Mouse (Mus musculus) limb, embryonic 14.5 days (tissue): Measurements from ENCODE around the gene Gm45837. TPM values are rescaled to one million over a fixed set of nuclear protein-coding genes. Genes with fewer than 3 reads are reported as not detected.

Source experiments
- ATAC-seq: fragments of 200-750 bp; cut with Nextera tagmentation; 2 replicates; pipeline ENCODE4 v1.8.0; 2017; ENCODE audit warnings: low read depth, moderate number of reproducible peaks, moderate TSS enrichment; ENCODE audit not compliant: low FRiP score
- DNase-seq: peaks from one replicate; pipeline ENCODE4 v3.0.0-alpha.2; 2015; ENCODE audit warnings: low spot score
- H3K27ac ChIP-seq: fragments of 300-500 bp; sonication (generic); replicated peaks from 2 replicates; pipeline ENCODE4 v1.5.1; 2014; ENCODE audit warnings: low read depth, mild to moderate bottlenecking, low read length, moderate library complexity, mixed read lengths
- H3K27me3 ChIP-seq: fragments of 300-500 bp; sonication (generic); 2 replicates; pipeline ENCODE4 v1.6.1; 2014; ENCODE audit warnings: low read length, mixed read lengths; ENCODE audit not compliant: control insufficient read depth, insufficient read depth
- H3K36me3 ChIP-seq: fragments of 300-500 bp; sonication (generic); 2 replicates; pipeline ENCODE4 v1.6.1; 2014; ENCODE audit warnings: mild to moderate bottlenecking, low read length, moderate library complexity, mixed read lengths; ENCODE audit not compliant: control insufficient read depth, insufficient read depth
- H3K4me1 ChIP-seq: fragments of 300-500 bp; sonication (generic); 2 replicates; pipeline ENCODE4 v1.6.1; 2014; ENCODE audit warnings: antibody characterized with exemption, low read length, mixed read lengths; ENCODE audit not compliant: control insufficient read depth, insufficient read depth
- H3K4me2 ChIP-seq: fragments of 300-500 bp; sonication (generic); replicated peaks from 2 replicates; pipeline ENCODE4 v1.6.1; 2014; ENCODE audit warnings: low read depth, mild to moderate bottlenecking, low read length, moderate library complexity; ENCODE audit not compliant: severe bottlenecking
- H3K4me3 ChIP-seq: fragments of 300-500 bp; sonication (generic); replicated peaks from 2 replicates; pipeline ENCODE4 v1.5.1; 2014; ENCODE audit warnings: low read length
- H3K9ac ChIP-seq: fragments of 300-500 bp; sonication (generic); 2 replicates; pipeline ENCODE4 v1.6.1; 2014; ENCODE audit warnings: mild to moderate bottlenecking, low read depth, low read length, moderate library complexity; ENCODE audit not compliant: severe bottlenecking
- H3K9me3 ChIP-seq: fragments of 300-500 bp; sonication (generic); 2 replicates; pipeline ENCODE4 v1.6.1; 2016; ENCODE audit warnings: low read length; ENCODE audit not compliant: control insufficient read depth
- POLR2A ChIP-seq: fragments of 200-500 bp; IDR thresholded peaks from 2 replicates; pipeline ENCODE4 v1.8.0; 2012; ENCODE audit warnings: inconsistent platforms, mild to moderate bottlenecking, moderate library complexity, borderline replicate concordance; ENCODE audit not compliant: insufficient read depth, insufficient read length; ENCODE audit errors: extremely low read depth
- WGBS: fragments of 180-500 bp; shearing (Covaris S2); extraction: QIAGEN DNeasy Blood & Tissue Kit; methylation state at CpG from one replicate; pipeline ENCODE4 v1.1.7; 2014; 5-methylcytosine and 5-hydroxymethylcytosine counted together
- polyA plus RNA-seq, 2 experiments: library from polyadenylated mRNA; depleted of rRNA in 1 of 2; stranded (reverse) in 1 of 2; unstranded in 1 of 2; fragments of >200 nt; fragmentation: Nextera tagmentation in 1 of 2; extraction: Ambion mirVana in 1 of 2; gene quantifications; 2 replicates each; pipeline versions ENCODE4 v1.2.1 to v1.2.3; 2012 to 2014

Gm45837 gene
- polyA plus RNA-seq (2012; rRNA removed) (0.41 and 0.93 TPM in 2 replicates), polyA plus RNA-seq (2014; fragmentation: Nextera tagmentation; extraction: Ambion mirVana) (7.5 and 8.8 TPM in 2 replicates)

DNA sequence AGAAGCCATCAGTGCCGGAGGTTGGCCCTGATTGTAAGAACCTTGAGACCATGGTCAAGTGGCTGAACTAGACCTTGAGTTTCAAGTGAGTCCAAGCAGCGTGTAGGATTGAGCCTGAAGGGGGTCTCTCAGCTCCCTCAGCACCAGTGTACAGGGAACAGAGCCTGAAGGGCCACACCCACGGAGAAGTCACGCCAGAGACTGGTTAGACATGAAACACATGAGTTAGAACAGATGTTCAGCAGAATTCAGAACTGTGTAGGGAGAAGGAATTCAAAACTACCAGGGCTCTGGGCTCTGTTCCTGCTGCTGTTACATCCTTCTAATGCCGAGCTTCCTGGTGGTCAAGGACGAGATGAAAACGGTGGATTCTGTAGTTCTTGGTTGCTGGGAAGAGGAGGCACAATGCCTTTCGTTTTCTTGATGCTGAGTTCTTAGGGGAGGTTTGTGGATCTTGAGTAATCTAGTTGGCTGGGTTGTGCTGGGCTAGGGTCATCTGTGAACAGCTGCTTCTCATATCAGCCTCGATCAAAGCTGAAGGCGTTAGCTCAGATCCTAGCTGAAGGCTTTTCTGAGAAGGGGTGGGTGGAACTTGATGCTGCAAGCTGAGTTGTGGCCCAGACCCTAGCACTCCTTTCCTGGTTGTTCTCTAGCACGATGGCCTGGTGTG is at the start of gene Gm45837:
Gene Gm45837 (plus strand): TSS at position 620 of the 670 bp plus-strand sequence.
- Histone ChIP-seq H3K4me1 (no peaks in the 10 kb centered on the region), H3K36me3 (peaks cover 54% of the 10 kb centered on the region), H3K9me3 (no peaks in the 10 kb centered on the region), H3K9ac (no peak within 1 kb of the TSS), H3K27ac (peak within 1 kb of the TSS; percentile 38; the same call in 1 of the 2 replicates), H3K4me3 (no peak within 1 kb of the TSS), H3K4me2 (no peak within 1 kb of the TSS), H3K27me3 (no peaks in the 10 kb centered on the region)
- ATAC-seq (no peak), DNase-seq (no peak)
- TF ChIP-seq POLR2A, result no peak
- WGBS, result 63% methylated on average over 11 of the region's 11 CpGs

DNA sequence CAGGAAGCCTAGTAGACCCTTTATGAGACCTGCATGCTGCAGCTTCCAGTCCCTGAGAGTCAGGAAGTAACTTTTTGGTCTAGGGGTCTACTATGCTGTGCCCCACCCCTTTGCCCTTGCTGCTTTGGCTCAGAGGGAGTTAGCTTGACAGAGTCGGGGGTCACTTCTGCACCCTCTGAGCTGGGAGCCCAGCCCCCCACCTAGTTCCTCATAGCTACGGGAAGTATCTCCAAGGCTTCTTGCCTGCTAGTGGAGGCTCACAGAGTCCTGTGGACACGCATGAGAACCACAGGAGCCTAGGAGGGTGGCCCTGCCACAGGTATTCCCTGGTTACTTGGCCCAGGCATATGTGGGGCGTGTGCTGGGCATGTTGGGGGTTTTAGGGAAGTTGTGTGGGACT is 49.7 kb upstream of the Gm45837 start:
- ATAC-seq, result no peak
- no peak for DNase-seq
- Histone ChIP-seq H3K27me3 (no peaks in the 10 kb centered on the region), H3K36me3 (no peaks in the 10 kb centered on the region), H3K4me1 (peaks cover 11% of the 10 kb centered on the region), H3K27ac (no peak overlapping the region), H3K9ac (no peak overlapping the region), H3K4me2 (no peak overlapping the region), H3K4me3 (no peak overlapping the region), H3K9me3 (no peaks in the 10 kb centered on the region)
- WGBS, result 75% methylated on average over 3 of the region's 4 CpGs
- no peak for TF ChIP-seq POLR2A

DNA sequence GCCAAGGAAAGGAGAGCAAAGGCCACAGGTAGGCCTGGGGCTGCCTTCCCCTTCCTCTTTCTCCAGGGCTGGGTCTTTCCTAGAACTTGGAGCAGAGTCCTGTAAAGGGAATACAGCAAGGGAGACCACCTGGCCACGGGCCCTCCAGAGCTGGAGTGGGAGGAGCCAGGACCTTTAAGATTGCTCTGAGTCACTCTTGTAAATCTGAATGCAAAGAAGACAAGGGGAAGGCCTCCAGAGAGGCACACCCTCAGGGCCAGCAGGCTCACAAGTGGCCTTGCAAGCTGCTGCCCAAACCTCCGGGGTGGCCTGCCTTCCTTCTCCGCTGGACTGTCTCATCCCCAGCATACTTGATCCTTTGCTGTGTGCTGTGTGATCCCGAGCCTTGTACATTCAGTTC is 48.9 kb upstream of the Gm45837 start:
- Histone ChIP-seq H3K36me3 (no peaks in the 10 kb centered on the region), H3K9ac (no peak overlapping the region), H3K4me2 (no peak overlapping the region), H3K9me3 (no peaks in the 10 kb centered on the region), H3K4me1 (peaks cover 11% of the 10 kb centered on the region), H3K27ac (0 out of 2 replicates have a peak overlapping the region, but pooled peaks have one; percentile 7), H3K27me3 (no peaks in the 10 kb centered on the region), H3K4me3 (no peak overlapping the region)
- ATAC-seq (no peak), DNase-seq (no peak)
- no peak for TF ChIP-seq POLR2A
- WGBS, result 46% methylated on average over 4 of the region's 4 CpGs

DNA sequence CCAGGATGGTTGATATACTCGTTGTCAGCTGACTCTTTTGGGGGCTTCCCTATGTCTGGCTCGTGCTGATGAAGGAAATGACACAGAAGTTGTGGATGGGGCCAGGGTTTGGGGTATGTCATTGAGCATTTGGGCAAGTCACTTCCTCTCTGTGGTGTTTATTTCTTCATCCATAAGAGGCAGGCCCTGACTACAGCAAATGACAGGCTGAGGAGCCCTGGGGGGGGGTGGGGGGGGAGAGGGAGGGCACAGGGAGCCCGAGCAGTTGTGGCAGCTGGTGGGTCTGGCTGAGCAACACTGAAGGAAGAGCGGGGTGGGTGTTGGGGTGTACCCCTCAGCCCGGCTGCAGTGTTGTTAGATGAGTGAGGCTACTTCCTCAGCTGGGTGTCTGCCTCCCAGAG is 47.9 kb upstream of the Gm45837 start:
- ATAC-seq, result no peak
- no peaks in the 10 kb centered on the region for H3K9me3 ChIP-seq
- H3K27me3 ChIP-seq, result no peaks in the 10 kb centered on the region
- H3K4me3 ChIP-seq, result no peak overlapping the region
- peaks cover 11% of the 10 kb centered on the region for H3K4me1 ChIP-seq
- no peak for TF ChIP-seq POLR2A
- no peak overlapping the region for H3K4me2 ChIP-seq
- H3K36me3 ChIP-seq, result no peaks in the 10 kb centered on the region
- H3K27ac ChIP-seq, result no peak overlapping the region
- no peak for DNase-seq
- 69% methylated on average over 4 of the region's 5 CpGs for WGBS
- no peak overlapping the region for H3K9ac ChIP-seq

DNA sequence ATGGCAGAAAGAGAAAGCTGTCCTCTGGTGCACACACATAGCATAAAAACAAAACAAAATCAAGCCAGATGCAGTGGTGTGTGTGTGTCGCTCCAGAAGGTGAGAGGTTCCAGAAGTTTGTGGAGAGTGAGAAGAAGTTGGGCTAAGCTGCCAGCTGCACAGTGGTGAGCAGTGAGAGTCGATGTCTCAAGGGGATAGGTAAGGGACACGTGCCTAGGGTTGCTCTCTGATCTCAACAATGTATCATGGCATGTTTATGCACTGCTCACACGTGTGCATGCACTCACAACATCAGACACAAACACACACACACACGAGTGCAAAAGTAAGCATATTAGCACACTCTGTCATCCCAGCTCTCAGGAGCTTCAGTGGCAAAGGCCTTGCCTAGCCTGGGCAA is 46.8 kb upstream of the Gm45837 start:
- 78% methylated on average over 5 of the region's 5 CpGs for WGBS
- H3K36me3 ChIP-seq, result no peaks in the 10 kb centered on the region
- ATAC-seq, result no peak

More for the DNA sequence above, 46.8 kb upstream of the Gm45837 start:
- H3K4me3 ChIP-seq, result no peak overlapping the region
- no peaks in the 10 kb centered on the region for H3K27me3 ChIP-seq
- no peak overlapping the region for H3K9ac ChIP-seq
- H3K4me2 ChIP-seq, result no peak overlapping the region
- H3K27ac ChIP-seq, result no peak overlapping the region
- H3K4me1 ChIP-seq, result peaks cover 11% of the 10 kb centered on the region
- no peak for TF ChIP-seq POLR2A
- H3K9me3 ChIP-seq, result no peaks in the 10 kb centered on the region
- DNase-seq, result no peak
